Mouse (Mus musculus): ENCODE measurements around the gene Nxpe4. TPM values are rescaled to one million over a fixed set of nuclear protein-coding genes. Genes with fewer than 3 reads are reported as not detected.

Nxpe4 gene
- 3.0 and 5.1 TPM in 2 replicates for polyA plus RNA-seq (2015; fragmentation: Nextera tagmentation; extraction: Ambion mirVana)

GRCm38 (mm10) chr9:48161505-48162192, at the start of gene Nxpe4:
Gene Nxpe4, plus strand, starts transcription at chr9:48162023.

DNA sequence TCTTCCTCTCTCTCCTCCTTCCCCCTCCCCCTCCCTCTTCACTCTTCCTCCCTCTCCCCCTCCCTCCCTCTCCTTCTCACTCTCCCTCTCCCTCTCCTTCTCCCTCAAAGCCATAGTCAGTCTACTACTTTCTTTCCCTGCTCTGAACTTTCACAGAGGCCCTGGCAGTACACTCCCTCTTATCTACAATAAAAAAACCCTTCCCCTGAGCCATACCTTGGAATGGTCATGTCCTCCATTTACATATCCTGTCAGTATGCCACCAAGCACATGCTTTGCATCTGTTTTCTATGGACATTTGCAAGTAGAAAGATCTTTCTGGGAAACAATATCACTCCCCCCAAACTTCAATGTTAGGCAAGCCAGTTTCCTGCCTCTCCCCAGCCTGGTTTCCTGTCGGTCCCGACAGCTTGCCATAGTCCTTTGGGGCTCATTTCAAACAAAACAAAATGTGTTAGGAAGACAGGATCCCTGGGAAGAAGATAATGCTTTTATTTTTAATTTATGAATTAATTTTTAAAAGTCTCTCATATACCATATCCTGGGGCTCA, 191.4 kb downstream of the Nxpe4 start, which contains the start of gene Nxpe2:
Nxpe2 (minus strand) TSS at position 307 of the 551 bp plus-strand sequence.

Other genes starting within 250 kb of the Nxpe4 start
- 5.5 and 11.0 TPM in 2 replicates for gene Nxpe2, start 191.4 kb downstream of the Nxpe4 start, polyA plus RNA-seq (2015; fragmentation: Nextera tagmentation; extraction: Ambion mirVana)

All from adrenal gland, postnatal 0 days (tissue).